Mouse (Mus musculus): ENCODE measurements at regions not wholly inside any gene's neighbourhood (a gene's known extent, or its start where the extent isn't known, plus 50 kb on each side); places are given as distances from the start of the nearest gene placed in this dataset.

GRCm38 (mm10) chr12:26785550-26785949 lies 316.5 kb downstream of the Cmpk2 start:
- H3K79me2 ChIP-seq (ENCODE audit: control insufficient read depth, insufficient read depth): no peaks in the 10 kb centered on the region
- TF ChIP-seq MAX (IDR thresholded peaks at IDR 0.05) (no peak), CTCF (IDR thresholded peaks at IDR 0.05; ENCODE audit: control insufficient read depth, insufficient read depth, insufficient read length) (no peak), FOSL1 (IDR thresholded peaks at IDR 0.05; ENCODE audit: insufficient read depth, low read length, poor library complexity, severe bottlenecking) (no peak), CEBPB (IDR thresholded peaks at IDR 0.05; ENCODE audit: low read depth) (no peak), MYOG (IDR thresholded peaks at IDR 0.05; ENCODE audit: control insufficient read depth, extremely low read depth, insufficient read length) (no peak), MYOD1 (IDR thresholded peaks at IDR 0.05; ENCODE audit: control insufficient read depth, insufficient read length, low read depth) (no peak), USF1 (IDR thresholded peaks at IDR 0.05; ENCODE audit: low read depth) (no peak)

GRCm38 (mm10) chr12:26784426-26784825 lies 315.4 kb downstream of the Cmpk2 start:
- TF ChIP-seq MAX (IDR thresholded peaks at IDR 0.05): no peak
- no peak for TF ChIP-seq MYOD1 (IDR thresholded peaks at IDR 0.05; ENCODE audit: control insufficient read depth, insufficient read length, low read depth)
- TF ChIP-seq MYOG (IDR thresholded peaks at IDR 0.05; ENCODE audit: control insufficient read depth, extremely low read depth, insufficient read length): no peak
- no peak for TF ChIP-seq CTCF (IDR thresholded peaks at IDR 0.05; ENCODE audit: control insufficient read depth, insufficient read depth, insufficient read length)
- H3K27me3 ChIP-seq (ENCODE audit: control insufficient read depth, insufficient read depth, insufficient read length): no peaks in the 10 kb centered on the region
- H3K36me3 ChIP-seq (ENCODE audit: control insufficient read depth, insufficient read depth): no peaks in the 10 kb centered on the region
- H3K4me3 ChIP-seq (ENCODE audit: insufficient read depth, poor library complexity, severe bottlenecking): no peak overlapping the region
- H3K79me3 ChIP-seq (ENCODE audit: low read depth): no peaks in the 10 kb centered on the region
- H3K79me2 ChIP-seq (ENCODE audit: control insufficient read depth, insufficient read depth): no peaks in the 10 kb centered on the region
- no peak overlapping the region for H3ac ChIP-seq (ENCODE audit: control insufficient read depth, insufficient read length, low read depth)

More at GRCm38 (mm10) chr12:26785550-26785949, 316.5 kb downstream of the Cmpk2 start:
- Histone ChIP-seq H3K36me3 (ENCODE audit: control insufficient read depth, insufficient read depth) (no peaks in the 10 kb centered on the region), H3ac (ENCODE audit: control insufficient read depth, insufficient read length, low read depth) (no peak overlapping the region), H3K4me3 (ENCODE audit: insufficient read depth, poor library complexity, severe bottlenecking) (no peak overlapping the region), H3K79me3 (ENCODE audit: low read depth) (no peaks in the 10 kb centered on the region), H3K27me3 (ENCODE audit: control insufficient read depth, insufficient read depth, insufficient read length) (no peaks in the 10 kb centered on the region)

DNA sequence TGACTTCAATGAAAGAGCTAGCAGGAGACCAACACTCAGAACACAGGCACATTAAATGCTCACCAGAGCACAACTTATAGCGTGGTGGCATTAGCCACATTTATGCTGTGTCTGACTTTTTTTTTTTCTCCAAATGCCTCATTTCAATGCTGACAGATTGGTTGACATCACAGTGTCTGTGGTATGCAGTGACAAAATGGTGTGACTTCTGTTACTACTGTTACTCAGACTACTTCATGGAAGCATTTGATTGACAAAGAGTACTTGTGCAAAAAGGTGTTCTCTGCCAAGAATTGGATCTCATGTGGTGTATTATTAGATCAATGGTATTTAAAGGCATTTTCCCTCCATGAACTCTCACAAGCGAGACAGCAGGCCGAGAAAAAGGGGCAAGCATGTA lies 314.8 kb downstream of the Cmpk2 start:
- H3K4me3 ChIP-seq (ENCODE audit: insufficient read depth, poor library complexity, severe bottlenecking): no peak overlapping the region
- no peaks in the 10 kb centered on the region for H3K79me2 ChIP-seq (ENCODE audit: control insufficient read depth, insufficient read depth)
- H3K79me3 ChIP-seq (ENCODE audit: low read depth): no peaks in the 10 kb centered on the region
- no peaks in the 10 kb centered on the region for H3K27me3 ChIP-seq (ENCODE audit: control insufficient read depth, insufficient read depth, insufficient read length)
- TF ChIP-seq FOSL1 (IDR thresholded peaks at IDR 0.05; ENCODE audit: insufficient read depth, low read length, poor library complexity, severe bottlenecking): no peak
- TF ChIP-seq CTCF (IDR thresholded peaks at IDR 0.05; ENCODE audit: control insufficient read depth, insufficient read depth, insufficient read length): no peak
- no peak for TF ChIP-seq MAX (IDR thresholded peaks at IDR 0.05)
- TF ChIP-seq MYOD1 (IDR thresholded peaks at IDR 0.05; ENCODE audit: control insufficient read depth, insufficient read length, low read depth): no peak
- no peak for TF ChIP-seq CEBPB (IDR thresholded peaks at IDR 0.05; ENCODE audit: low read depth)
- no peak for TF ChIP-seq USF1 (IDR thresholded peaks at IDR 0.05; ENCODE audit: low read depth)
- TF ChIP-seq MYOG (IDR thresholded peaks at IDR 0.05; ENCODE audit: control insufficient read depth, extremely low read depth, insufficient read length): no peak
- H3K36me3 ChIP-seq (ENCODE audit: control insufficient read depth, insufficient read depth): no peaks in the 10 kb centered on the region
- H3ac ChIP-seq (ENCODE audit: control insufficient read depth, insufficient read length, low read depth): no peak overlapping the region

DNA sequence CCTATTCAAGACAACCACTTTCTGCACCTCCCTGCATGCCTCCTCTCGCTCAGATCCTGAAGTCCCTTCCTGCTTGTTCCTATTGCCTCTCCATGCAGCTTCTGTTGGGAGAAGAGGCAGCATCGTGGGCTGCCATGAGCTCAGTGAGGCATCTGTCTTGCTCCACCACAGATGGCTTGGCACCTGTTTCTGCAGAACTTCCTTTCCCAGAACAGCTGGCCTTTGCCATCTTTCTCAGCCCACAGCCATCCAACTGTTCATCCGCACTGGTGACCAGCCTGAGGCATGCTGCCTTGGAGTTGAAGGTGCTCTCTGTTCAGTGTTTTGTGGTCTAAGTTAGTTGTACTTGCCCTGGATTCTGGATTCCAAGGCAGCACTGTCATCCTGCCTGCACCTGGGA lies 312.5 kb downstream of the Cmpk2 start:
- Histone ChIP-seq H3K79me3 (ENCODE audit: low read depth) (no peaks in the 10 kb centered on the region), H3K4me3 (ENCODE audit: insufficient read depth, poor library complexity, severe bottlenecking) (no peak overlapping the region), H3ac (ENCODE audit: control insufficient read depth, insufficient read length, low read depth) (no peak overlapping the region), H3K36me3 (ENCODE audit: control insufficient read depth, insufficient read depth) (no peaks in the 10 kb centered on the region), H3K27me3 (ENCODE audit: control insufficient read depth, insufficient read depth, insufficient read length) (no peaks in the 10 kb centered on the region), H3K79me2 (ENCODE audit: control insufficient read depth, insufficient read depth) (no peaks in the 10 kb centered on the region)
- TF ChIP-seq CEBPB (IDR thresholded peaks at IDR 0.05; ENCODE audit: low read depth) (no peak), CTCF (IDR thresholded peaks at IDR 0.05; ENCODE audit: control insufficient read depth, insufficient read depth, insufficient read length) (no peak), MAX (IDR thresholded peaks at IDR 0.05) (no peak), MYOG (IDR thresholded peaks at IDR 0.05; ENCODE audit: control insufficient read depth, extremely low read depth, insufficient read length) (no peak)

DNA sequence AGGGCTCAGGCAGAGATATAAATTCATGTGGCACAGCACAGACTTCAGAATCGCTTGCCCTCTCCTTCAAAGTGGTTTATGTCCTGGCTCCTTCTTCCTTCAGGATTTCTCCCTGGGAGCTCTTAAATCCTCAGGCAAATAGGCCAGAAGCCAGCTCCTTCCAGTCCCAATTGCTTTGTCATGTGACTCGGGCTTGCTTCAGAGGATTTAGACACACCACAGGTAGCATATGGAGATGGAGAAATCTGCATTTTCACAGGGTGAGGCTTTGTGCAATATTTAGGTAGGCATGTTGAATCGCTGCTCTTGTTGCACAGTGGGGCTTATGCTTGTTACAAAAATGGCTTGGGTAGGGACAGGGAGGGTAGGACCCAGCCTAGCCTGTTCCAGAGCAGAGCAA lies 309.8 kb downstream of the Cmpk2 start:
- Histone ChIP-seq H3K79me2 (ENCODE audit: control insufficient read depth, insufficient read depth) (no peaks in the 10 kb centered on the region), H3K36me3 (ENCODE audit: control insufficient read depth, insufficient read depth) (no peaks in the 10 kb centered on the region), H3K27me3 (ENCODE audit: control insufficient read depth, insufficient read depth, insufficient read length) (no peaks in the 10 kb centered on the region)

DNA sequence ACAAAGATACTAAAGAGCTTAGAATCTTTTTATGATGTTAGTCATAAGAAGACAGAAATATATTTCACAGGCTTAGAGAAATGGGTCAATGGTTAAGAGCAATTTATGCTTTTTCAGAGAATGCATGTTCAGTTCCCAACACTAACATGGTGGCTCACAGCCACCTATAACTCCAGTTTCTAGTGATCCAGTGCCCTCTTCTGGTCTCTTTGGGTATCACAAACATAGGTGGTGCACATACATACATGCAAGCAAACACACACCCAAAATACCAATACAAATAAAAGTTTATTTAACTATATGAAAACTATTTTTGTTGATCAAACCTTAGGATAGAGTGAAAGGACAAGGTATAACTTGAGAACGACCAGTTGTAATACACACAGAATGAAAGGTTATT lies 308.0 kb downstream of the Cmpk2 start:
- Histone ChIP-seq H3K27me3 (ENCODE audit: control insufficient read depth, insufficient read depth, insufficient read length) (no peaks in the 10 kb centered on the region), H3ac (ENCODE audit: control insufficient read depth, insufficient read length, low read depth) (no peak overlapping the region), H3K79me2 (ENCODE audit: control insufficient read depth, insufficient read depth) (no peaks in the 10 kb centered on the region), H3K4me3 (ENCODE audit: insufficient read depth, poor library complexity, severe bottlenecking) (no peak overlapping the region), H3K79me3 (ENCODE audit: low read depth) (no peaks in the 10 kb centered on the region), H3K36me3 (ENCODE audit: control insufficient read depth, insufficient read depth) (no peaks in the 10 kb centered on the region)
- TF ChIP-seq MYOG (IDR thresholded peaks at IDR 0.05; ENCODE audit: control insufficient read depth, extremely low read depth, insufficient read length): no peak
- TF ChIP-seq CTCF (IDR thresholded peaks at IDR 0.05; ENCODE audit: control insufficient read depth, insufficient read depth, insufficient read length): no peak

More for the DNA sequence above, 309.8 kb downstream of the Cmpk2 start:
- no peak overlapping the region for H3ac ChIP-seq (ENCODE audit: control insufficient read depth, insufficient read length, low read depth)
- H3K4me3 ChIP-seq (ENCODE audit: insufficient read depth, poor library complexity, severe bottlenecking): no peak overlapping the region
- TF ChIP-seq CTCF (IDR thresholded peaks at IDR 0.05; ENCODE audit: control insufficient read depth, insufficient read depth, insufficient read length): no peak
- TF ChIP-seq CEBPB (IDR thresholded peaks at IDR 0.05; ENCODE audit: low read depth): no peak
- no peak for TF ChIP-seq USF1 (IDR thresholded peaks at IDR 0.05; ENCODE audit: low read depth)
- TF ChIP-seq FOSL1 (IDR thresholded peaks at IDR 0.05; ENCODE audit: insufficient read depth, low read length, poor library complexity, severe bottlenecking): no peak
- no peak for TF ChIP-seq MYOD1 (IDR thresholded peaks at IDR 0.05; ENCODE audit: control insufficient read depth, insufficient read length, low read depth)
- no peak for TF ChIP-seq MAX (IDR thresholded peaks at IDR 0.05)
- no peak for TF ChIP-seq MYOG (IDR thresholded peaks at IDR 0.05; ENCODE audit: control insufficient read depth, extremely low read depth, insufficient read length)
- H3K79me3 ChIP-seq (ENCODE audit: low read depth): no peaks in the 10 kb centered on the region
